Mouse (Mus musculus) spleen, adult 2 months (tissue): ENCODE measurements around the gene Chtop. TPM values are rescaled to one million over a fixed set of nuclear protein-coding genes. Genes with fewer than 3 reads are reported as not detected.

Experiments used
- DNase-seq, 2 experiments: peaks; one replicate each; pipeline versions ENCODE4 v3.0.0 to v3.0.0-alpha.2; 2012 to 2021; ENCODE audit warnings: low spot score in 2 of 2, low read depth in 1 of 2
- H3K27ac ChIP-seq: fragments of 200-500 bp; 2 replicates; pipeline ENCODE4 v1.5.1; 2012; ENCODE audit warnings: low read length, inconsistent platforms; ENCODE audit not compliant: insufficient read depth
- H3K27me3 ChIP-seq: fragments of 200-500 bp; 2 replicates; pipeline ENCODE4 v1.6.1; 2012; ENCODE audit warnings: mild to moderate bottlenecking, moderate library complexity, low read length, inconsistent platforms; ENCODE audit not compliant: control insufficient read depth, insufficient read depth
- H3K36me3 ChIP-seq: fragments of 200-500 bp; 2 replicates; pipeline ENCODE4 v1.6.1; 2012; ENCODE audit warnings: mild to moderate bottlenecking, low read length, inconsistent platforms; ENCODE audit not compliant: control insufficient read depth, insufficient read depth
- H3K4me1 ChIP-seq: fragments of 200-500 bp; 2 replicates; pipeline ENCODE4 v1.6.1; 2011; ENCODE audit warnings: inconsistent platforms; ENCODE audit not compliant: control insufficient read depth, insufficient read depth, insufficient read length
- H3K4me3 ChIP-seq: fragments of 200-500 bp; 2 replicates; pipeline ENCODE4 v1.5.1; 2011; ENCODE audit warnings: mild to moderate bottlenecking, inconsistent platforms; ENCODE audit not compliant: insufficient read depth, insufficient read length; ENCODE audit errors: extremely low read depth
- CTCF ChIP-seq: fragments of 200-500 bp; IDR thresholded peaks from 2 replicates; pipeline ENCODE4 v1.5.1; 2011; ENCODE audit warnings: mild to moderate bottlenecking, inconsistent platforms; ENCODE audit not compliant: insufficient read depth, insufficient read length, insufficient replicate concordance; ENCODE audit errors: extremely low read depth
- POLR2A ChIP-seq: fragments of 200-500 bp; IDR thresholded peaks from 2 replicates; pipeline ENCODE4 v1.6.1; 2011; ENCODE audit warnings: low read depth, low read length, inconsistent platforms
- WGBS: fragments of 180-500 bp; shearing (Covaris S2); methylation state at CpG from one replicate; pipeline ENCODE4 v1.1.7; 2018; 5-methylcytosine and 5-hydroxymethylcytosine counted together
- polyA plus RNA-seq: library from polyadenylated mRNA; depleted of rRNA; stranded (reverse); fragments of >200 nt; gene quantifications from 2 replicates; pipeline ENCODE4 v1.2.3, GENCODE M21; 2012

Gene Chtop
- polyA plus RNA-seq, 1 experiment: 34.0 TPM

DNA sequence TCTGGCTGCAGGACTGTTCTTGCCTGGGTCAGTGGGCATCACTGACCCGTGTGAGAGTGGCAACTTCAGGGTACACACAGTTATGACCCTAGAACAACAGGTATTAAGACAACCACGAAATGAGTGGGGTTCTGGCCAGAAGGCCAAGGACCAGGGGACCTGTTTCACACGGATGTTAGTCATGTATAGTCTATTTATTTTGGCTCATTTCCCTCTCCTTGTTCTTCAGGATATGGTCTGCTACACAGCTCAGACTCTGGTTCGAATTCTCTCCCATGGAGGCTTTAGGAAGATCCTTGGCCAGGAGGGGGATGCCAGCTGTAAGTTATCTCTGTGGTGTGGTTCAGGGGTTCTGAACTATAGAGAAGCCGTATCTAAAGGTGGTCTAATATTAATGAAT is 22.3 kb downstream of the Chtop start:
- 90% methylated on average over 5 of the region's 5 CpGs for WGBS
- Histone ChIP-seq H3K4me1 (no peaks in the 10 kb centered on the region), H3K27ac (no peak overlapping the region), H3K4me3 (no peak overlapping the region), H3K36me3 (peaks cover 47% of the 10 kb centered on the region), H3K27me3 (no peaks in the 10 kb centered on the region)
- DNase-seq: no peak
- no peak for TF ChIP-seq POLR2A
- no peak for TF ChIP-seq CTCF

DNA sequence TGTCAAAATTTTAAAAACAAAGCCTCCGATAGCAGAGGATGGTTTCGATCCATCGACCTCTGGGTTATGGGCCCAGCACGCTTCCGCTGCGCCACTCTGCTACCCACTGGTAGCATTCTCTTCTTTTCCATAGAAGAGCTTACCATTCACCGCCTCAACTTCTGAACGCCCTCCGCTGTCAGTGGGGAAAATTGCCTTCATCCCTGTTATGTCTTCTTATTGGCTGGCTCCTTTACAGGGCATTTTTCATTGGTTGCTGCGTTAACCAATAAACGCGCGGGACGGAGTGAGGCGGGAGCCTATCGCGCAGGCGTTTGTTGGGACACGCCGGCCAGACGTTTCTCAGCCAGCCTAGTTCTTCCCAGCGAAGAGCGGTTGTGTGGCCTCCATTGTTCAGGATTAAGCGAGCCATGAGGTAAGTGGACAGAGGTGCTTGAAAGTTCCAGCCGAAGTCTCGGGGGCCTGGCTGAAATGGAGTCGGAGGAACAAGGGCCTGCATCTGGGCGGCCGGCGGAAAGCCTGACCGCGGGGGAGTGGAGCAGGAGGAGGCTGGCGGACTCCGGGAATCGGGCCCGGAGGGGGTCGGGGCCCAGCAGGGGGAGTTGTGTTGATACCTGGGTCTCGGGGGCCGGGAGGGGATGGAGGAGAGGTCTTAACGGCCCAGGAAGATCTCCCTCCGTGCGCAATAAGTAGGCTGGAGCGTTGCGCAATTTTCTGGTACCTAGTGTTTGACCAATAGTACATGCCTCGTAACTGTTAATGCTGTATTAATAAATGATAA is 33.3 kb downstream of the Chtop start, which contains the start of gene Ilf2:
TSS of gene Ilf2 (plus strand) at position 296 of the 781 bp plus-strand sequence.
- peak; percentile 91 to 95 for DNase-seq
- WGBS: under 1% methylated on average over 45 of the region's 45 CpGs
- peaks cover 2% of the 10 kb centered on the region; the same call in 1 of the 2 replicates for H3K36me3 ChIP-seq
- H3K27ac ChIP-seq: peak within 1 kb of the TSS; percentile 56
- H3K4me1 ChIP-seq: no peaks in the 10 kb centered on the region; the same call in 1 of the 2 replicates
- peak within 1 kb of the TSS; percentile 80 for H3K4me3 ChIP-seq
- TF ChIP-seq POLR2A (peak; percentile 35), CTCF (peak; percentile 18; the same call in 1 of the 2 replicates)
- no peaks in the 10 kb centered on the region for H3K27me3 ChIP-seq

DNA sequence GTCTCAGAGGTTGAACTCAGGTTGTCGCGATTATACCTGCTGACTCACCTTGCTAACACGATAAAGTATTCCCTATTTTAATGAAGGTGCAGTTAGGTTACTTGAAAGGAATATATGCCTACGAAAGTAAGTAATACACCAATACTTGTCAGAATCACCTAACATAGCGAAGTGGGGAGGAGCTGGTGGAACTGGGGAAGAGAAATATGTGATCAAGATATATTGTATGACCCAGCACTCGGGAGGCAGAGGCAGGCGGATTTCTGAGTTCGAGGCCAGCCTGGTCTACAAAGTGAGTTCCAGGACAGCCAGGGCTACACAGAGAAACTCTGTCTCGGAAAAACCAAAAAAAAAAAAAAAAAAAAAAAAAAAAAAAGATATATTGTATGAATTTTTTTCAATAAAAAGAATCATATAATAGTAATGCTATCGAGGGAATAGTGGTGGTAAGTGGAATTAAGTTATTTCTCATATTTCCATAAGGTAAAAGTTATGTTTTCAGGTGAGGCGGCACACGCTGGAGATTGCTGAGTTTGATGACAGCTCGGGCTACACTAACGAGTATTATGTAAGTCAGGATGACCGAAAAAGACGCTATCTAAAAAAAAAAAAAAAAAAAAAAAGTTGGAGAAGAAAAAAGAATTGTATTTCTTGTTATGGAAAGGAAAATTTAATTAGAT is 34.0 kb downstream of the Chtop start:
- Histone ChIP-seq H3K27ac (no peak overlapping the region), H3K4me1 (no peaks in the 10 kb centered on the region; the same call in 1 of the 2 replicates), H3K4me3 (0 out of 2 replicates have a peak overlapping the region, but pooled peaks have one; percentile 12), H3K36me3 (no peaks in the 10 kb centered on the region), H3K27me3 (no peaks in the 10 kb centered on the region)
- TF ChIP-seq CTCF (no peak), POLR2A (no peak)
- no peak for DNase-seq
- WGBS: 34% methylated on average over 16 of the region's 16 CpGs

- no peaks in the 10 kb centered on the region for H3K36me3 ChIP-seq
- no peaks in the 10 kb centered on the region for H3K27me3 ChIP-seq
- no peak overlapping the region for H3K27ac ChIP-seq
- WGBS: 7% methylated on average over 3 of the region's 3 CpGs
- peak; percentile 65 to 72 for DNase-seq
- H3K4me3 ChIP-seq: no peak overlapping the region
- TF ChIP-seq POLR2A (no peak), CTCF (peak; percentile 24; the same call in 1 of the 2 replicates)
- H3K4me1 ChIP-seq: no peaks in the 10 kb centered on the region; the same call in 1 of the 2 replicates
These were observed 37.1 kb downstream of the Chtop start for GRCm38 (mm10) chr3:90472213-90472612.

GRCm38 (mm10) chr3:90467618-90468300 is 41.5 kb downstream of the Chtop start:
- H3K4me3 ChIP-seq: no peak overlapping the region
- no peak for TF ChIP-seq POLR2A
- TF ChIP-seq CTCF: no peak
- peaks cover 18% of the 10 kb centered on the region for H3K27me3 ChIP-seq
- no peak for DNase-seq
- WGBS: 93% methylated on average over 10 of the region's 10 CpGs
- no peak overlapping the region for H3K27ac ChIP-seq
- peaks cover 13% of the 10 kb centered on the region; the same call in 1 of the 2 replicates for H3K4me1 ChIP-seq
- no peaks in the 10 kb centered on the region for H3K36me3 ChIP-seq

GRCm38 (mm10) chr3:90466311-90466766 is 43.0 kb downstream of the Chtop start:
- Histone ChIP-seq H3K27me3 (peaks cover 18% of the 10 kb centered on the region), H3K27ac (no peak overlapping the region), H3K4me3 (peak overlapping the region; percentile 58; the same call in 1 of the 2 replicates), H3K4me1 (peaks cover 13% of the 10 kb centered on the region; the same call in 1 of the 2 replicates), H3K36me3 (no peaks in the 10 kb centered on the region)
- DNase-seq: no peak
- TF ChIP-seq CTCF (peak; percentile 45; the same call in 1 of the 2 replicates), POLR2A (no peak)
- WGBS: 2% methylated on average over 15 of the region's 15 CpGs
